Mouse (Mus musculus) G1E (cell line): ENCODE data around the gene Pdgfc.

Experiments used
- CTCF ChIP-seq: IDR thresholded peaks from 2 replicates; pipeline ENCODE4 v1.5.1; 2012; ENCODE audit warnings: low read depth, low read length, inconsistent platforms, mixed read lengths
- GATA1 ChIP-seq: IDR thresholded peaks from 2 replicates; pipeline ENCODE4 v1.6.1; 2012; ENCODE audit warnings: borderline replicate concordance, low read length, inconsistent platforms, mixed read lengths
- GATA2 ChIP-seq: IDR thresholded peaks from 2 replicates; pipeline ENCODE4 v1.6.1; 2012; ENCODE audit warnings: low read depth, low read length, inconsistent platforms, borderline replicate concordance
- POLR2AphosphoS5 ChIP-seq: IDR thresholded peaks from 2 replicates; pipeline ENCODE4 v1.6.1; 2012; ENCODE audit warnings: low read depth, low read length, inconsistent platforms; ENCODE audit not compliant: insufficient replicate concordance
- TAL1 ChIP-seq: conservative IDR thresholded peaks from 2 replicates; pipeline ENCODE4 v1.6.1; 2012; ENCODE audit warnings: low read depth, low read length, inconsistent platforms, mixed read lengths

- TF ChIP-seq CTCF (no peak), GATA1 (no peak), GATA2 (no peak), TAL1 (no peak), POLR2AphosphoS5 (no peak)
Observed at GRCm38 (mm10) chr3:81044653-81045343, 8.6 kb downstream of the Pdgfc start.
